Mouse (Mus musculus): ENCODE results near the gene Slc17a8. TPM values are rescaled to one million over a fixed set of nuclear protein-coding genes. Genes with fewer than 3 reads are reported as not detected.

The Slc17a8 gene
- polyA plus RNA-seq, 1 experiment from 2014 or later: 0.06 TPM

- ATAC-seq (ENCODE audit: low read depth): no peak
- Histone ChIP-seq H3K36me3 (ENCODE audit: control insufficient read depth, insufficient read depth) (peaks cover 14% of the 10 kb centered on the region), H3K9ac (ENCODE audit: low read depth, low read length) (no peak overlapping the region), H3K4me2 (ENCODE audit: low read depth, low read length) (no peak overlapping the region), H3K27ac (ENCODE audit: low read length) (no peak overlapping the region), H3K4me1 (ENCODE audit: control insufficient read depth, low read depth, low read length) (no peaks in the 10 kb centered on the region), H3K9me3 (replicated peaks; ENCODE audit: control insufficient read depth, low read length) (no peaks in the 10 kb centered on the region), H3K4me3 (ENCODE audit: low read depth, low read length) (no peak overlapping the region), H3K27me3 (ENCODE audit: control insufficient read depth, insufficient read depth, low read depth, low read length) (no peaks in the 10 kb centered on the region)
- WGBS (ENCODE audit: insufficient replicate concordance): 61% methylated on average over 3 of the region's 3 CpGs
Observed at GRCm38 (mm10) chr10:89637001-89637400, 15.9 kb upstream of the Slc17a8 start.

DNA sequence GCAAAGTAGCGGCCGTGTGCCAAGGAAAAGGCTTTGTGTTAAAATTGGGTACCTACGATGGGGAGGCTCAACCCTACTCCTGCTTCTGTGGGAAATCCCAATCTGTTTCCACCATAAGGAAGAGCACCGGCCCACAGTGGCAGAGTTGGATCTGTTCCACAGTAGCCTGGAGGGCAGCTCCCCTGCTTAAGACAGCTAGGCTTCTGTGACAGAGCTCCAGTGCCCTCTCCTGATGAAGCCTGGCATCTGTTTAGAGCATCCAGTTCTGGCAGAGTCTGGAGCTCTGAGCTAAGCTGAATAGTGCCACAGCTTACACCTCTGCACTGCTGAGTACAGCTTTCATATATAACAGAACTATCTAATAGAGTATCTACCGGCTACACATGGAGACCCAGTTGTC is 14.0 kb upstream of the Slc17a8 start:
- no peak overlapping the region for H3K27ac ChIP-seq (ENCODE audit: low read length)
- H3K27me3 ChIP-seq (ENCODE audit: control insufficient read depth, insufficient read depth, low read depth, low read length): no peaks in the 10 kb centered on the region
- no peaks in the 10 kb centered on the region for H3K9me3 ChIP-seq (replicated peaks; ENCODE audit: control insufficient read depth, low read length)
- no peak overlapping the region for H3K4me2 ChIP-seq (ENCODE audit: low read depth, low read length)
- ATAC-seq (ENCODE audit: low read depth): no peak
- no peaks in the 10 kb centered on the region for H3K36me3 ChIP-seq (ENCODE audit: control insufficient read depth, insufficient read depth)
- H3K9ac ChIP-seq (ENCODE audit: low read depth, low read length): no peak overlapping the region
- H3K4me1 ChIP-seq (ENCODE audit: control insufficient read depth, low read depth, low read length): no peaks in the 10 kb centered on the region
- H3K4me3 ChIP-seq (ENCODE audit: low read depth, low read length): no peak overlapping the region
- 77% methylated on average over 5 of the region's 5 CpGs for WGBS (ENCODE audit: insufficient replicate concordance)

- H3K9ac ChIP-seq (ENCODE audit: low read depth, low read length): no peak overlapping the region
- H3K36me3 ChIP-seq (ENCODE audit: control insufficient read depth, insufficient read depth): no peaks in the 10 kb centered on the region
- no peaks in the 10 kb centered on the region for H3K9me3 ChIP-seq (replicated peaks; ENCODE audit: control insufficient read depth, low read length)
- no peaks in the 10 kb centered on the region for H3K4me1 ChIP-seq (ENCODE audit: control insufficient read depth, low read depth, low read length)
- H3K4me2 ChIP-seq (ENCODE audit: low read depth, low read length): no peak overlapping the region
- 40% methylated on average over 7 of the region's 7 CpGs for WGBS (ENCODE audit: insufficient replicate concordance)
- no peak overlapping the region for H3K4me3 ChIP-seq (ENCODE audit: low read depth, low read length)
- no peak overlapping the region for H3K27ac ChIP-seq (ENCODE audit: low read length)
- peak; percentile 47; the same call in 1 of the 2 replicates for ATAC-seq (ENCODE audit: low read depth)
- no peaks in the 10 kb centered on the region for H3K27me3 ChIP-seq (ENCODE audit: control insufficient read depth, insufficient read depth, low read depth, low read length)
Observed at GRCm38 (mm10) chr10:89633736-89634426, 12.8 kb upstream of the Slc17a8 start.

DNA sequence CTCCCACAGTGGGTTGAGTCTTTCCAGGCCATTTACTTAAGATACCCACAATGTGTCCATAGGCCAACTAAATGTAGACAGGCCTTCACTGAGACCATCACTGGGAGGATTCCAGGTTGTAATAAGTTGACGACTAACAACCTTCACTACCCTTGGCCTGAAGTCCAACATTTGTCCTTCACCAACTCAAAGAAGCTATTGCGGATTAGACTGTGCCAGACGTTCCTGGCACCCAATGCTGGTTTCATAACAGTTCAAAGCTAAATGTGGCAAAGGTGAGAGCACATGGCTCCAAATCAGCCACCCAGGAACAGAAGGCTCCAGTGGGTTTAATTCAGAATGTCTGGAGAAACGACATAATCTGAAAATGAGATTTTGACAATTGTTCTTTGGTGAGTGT is 12.1 kb upstream of the Slc17a8 start:
- no peaks in the 10 kb centered on the region for H3K9me3 ChIP-seq (replicated peaks; ENCODE audit: control insufficient read depth, low read length)
- no peaks in the 10 kb centered on the region for H3K36me3 ChIP-seq (ENCODE audit: control insufficient read depth, insufficient read depth)
- 67% methylated on average over 4 of the region's 4 CpGs for WGBS (ENCODE audit: insufficient replicate concordance)
- no peak overlapping the region for H3K4me3 ChIP-seq (ENCODE audit: low read depth, low read length)
- H3K27me3 ChIP-seq (ENCODE audit: control insufficient read depth, insufficient read depth, low read depth, low read length): no peaks in the 10 kb centered on the region
- no peaks in the 10 kb centered on the region for H3K4me1 ChIP-seq (ENCODE audit: control insufficient read depth, low read depth, low read length)
- H3K9ac ChIP-seq (ENCODE audit: low read depth, low read length): no peak overlapping the region
- no peak overlapping the region for H3K27ac ChIP-seq (ENCODE audit: low read length)
- no peak for ATAC-seq (ENCODE audit: low read depth)
- H3K4me2 ChIP-seq (ENCODE audit: low read depth, low read length): no peak overlapping the region

DNA sequence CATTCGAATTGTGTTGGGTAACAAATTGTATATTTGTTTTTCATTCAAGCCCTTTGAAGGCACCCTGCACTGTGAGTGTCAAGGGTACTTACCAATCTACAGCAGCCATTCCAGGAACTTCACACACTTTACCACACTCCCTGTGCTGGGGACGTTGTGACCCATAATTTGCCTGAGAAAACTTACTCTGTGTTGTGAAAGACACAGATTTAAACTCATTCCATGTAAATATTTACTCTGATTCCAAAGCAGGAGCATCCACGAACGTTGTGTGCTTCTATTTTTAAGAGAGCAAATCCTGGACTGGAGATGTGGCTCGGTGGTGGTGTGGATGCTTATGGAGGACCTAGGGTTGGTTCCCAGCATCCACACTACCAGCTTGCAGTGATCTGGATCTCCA is 10.8 kb upstream of the Slc17a8 start:
- Histone ChIP-seq H3K27ac (ENCODE audit: low read length) (no peak overlapping the region), H3K27me3 (ENCODE audit: control insufficient read depth, insufficient read depth, low read depth, low read length) (no peaks in the 10 kb centered on the region)
- WGBS (ENCODE audit: insufficient replicate concordance): 33% methylated on average over 5 of the region's 5 CpGs

GRCm38 (mm10) chr10:89630564-89630963 is 9.5 kb upstream of the Slc17a8 start:
- H3K27ac ChIP-seq (ENCODE audit: low read length): no peak overlapping the region
- H3K4me3 ChIP-seq (ENCODE audit: low read depth, low read length): no peak overlapping the region
- H3K27me3 ChIP-seq (ENCODE audit: control insufficient read depth, insufficient read depth, low read depth, low read length): no peaks in the 10 kb centered on the region
- 66% methylated on average over 1 of the region's 1 CpGs for WGBS (ENCODE audit: insufficient replicate concordance)
- no peaks in the 10 kb centered on the region for H3K9me3 ChIP-seq (replicated peaks; ENCODE audit: control insufficient read depth, low read length)
- H3K9ac ChIP-seq (ENCODE audit: low read depth, low read length): no peak overlapping the region
- no peak for ATAC-seq (ENCODE audit: low read depth)
- H3K36me3 ChIP-seq (ENCODE audit: control insufficient read depth, insufficient read depth): no peaks in the 10 kb centered on the region
- no peak overlapping the region for H3K4me2 ChIP-seq (ENCODE audit: low read depth, low read length)
- no peaks in the 10 kb centered on the region for H3K4me1 ChIP-seq (ENCODE audit: control insufficient read depth, low read depth, low read length)

More for the DNA sequence above, 10.8 kb upstream of the Slc17a8 start:
- Histone ChIP-seq H3K4me1 (ENCODE audit: control insufficient read depth, low read depth, low read length) (no peaks in the 10 kb centered on the region), H3K36me3 (ENCODE audit: control insufficient read depth, insufficient read depth) (no peaks in the 10 kb centered on the region), H3K9me3 (replicated peaks; ENCODE audit: control insufficient read depth, low read length) (no peaks in the 10 kb centered on the region), H3K9ac (ENCODE audit: low read depth, low read length) (no peak overlapping the region), H3K4me2 (ENCODE audit: low read depth, low read length) (no peak overlapping the region), H3K4me3 (ENCODE audit: low read depth, low read length) (no peak overlapping the region)
- ATAC-seq (ENCODE audit: low read depth): 0 out of 2 replicates have a peak, but pooled peaks have one; percentile 24

DNA sequence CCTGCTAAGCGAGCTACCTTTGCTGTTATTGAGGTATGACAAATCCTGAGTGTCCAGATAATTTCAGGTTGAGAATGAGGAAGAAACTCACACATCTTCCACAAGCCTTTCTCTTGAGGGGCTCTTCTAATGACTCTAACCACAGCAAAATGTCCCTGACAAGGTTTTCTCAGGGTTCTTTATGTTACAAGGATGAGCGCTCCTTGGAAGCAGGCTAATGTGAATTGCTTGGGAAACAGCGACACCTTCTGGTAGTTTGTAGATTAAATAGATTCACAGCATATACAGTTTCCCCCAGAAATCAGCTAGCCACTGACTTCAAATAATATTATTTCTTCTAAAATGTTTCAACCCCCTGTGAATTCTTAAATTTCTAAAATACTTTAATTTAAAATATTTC is 9.0 kb upstream of the Slc17a8 start:
- no peak for ATAC-seq (ENCODE audit: low read depth)
- no peak overlapping the region for H3K9ac ChIP-seq (ENCODE audit: low read depth, low read length)

GRCm38 (mm10) chr10:89626714-89627113 is 5.7 kb upstream of the Slc17a8 start:
- no peak overlapping the region for H3K4me3 ChIP-seq (ENCODE audit: low read depth, low read length)
- H3K9me3 ChIP-seq (replicated peaks; ENCODE audit: control insufficient read depth, low read length): no peaks in the 10 kb centered on the region
- no peaks in the 10 kb centered on the region for H3K4me1 ChIP-seq (ENCODE audit: control insufficient read depth, low read depth, low read length)
- H3K27me3 ChIP-seq (ENCODE audit: control insufficient read depth, insufficient read depth, low read depth, low read length): no peaks in the 10 kb centered on the region
- H3K9ac ChIP-seq (ENCODE audit: low read depth, low read length): no peak overlapping the region
- peak; percentile 43; the same call in 1 of the 2 replicates for ATAC-seq (ENCODE audit: low read depth)
- no peak overlapping the region for H3K27ac ChIP-seq (ENCODE audit: low read length)
- H3K36me3 ChIP-seq (ENCODE audit: control insufficient read depth, insufficient read depth): no peaks in the 10 kb centered on the region
- no peak overlapping the region for H3K4me2 ChIP-seq (ENCODE audit: low read depth, low read length)
- 67% methylated on average over 2 of the region's 2 CpGs for WGBS (ENCODE audit: insufficient replicate concordance)

More for the DNA sequence above, 9.0 kb upstream of the Slc17a8 start:
- H3K4me1 ChIP-seq (ENCODE audit: control insufficient read depth, low read depth, low read length): no peaks in the 10 kb centered on the region
- no peak overlapping the region for H3K4me3 ChIP-seq (ENCODE audit: low read depth, low read length)
- H3K27ac ChIP-seq (ENCODE audit: low read length): no peak overlapping the region
- WGBS (ENCODE audit: insufficient replicate concordance): 30% methylated on average over 3 of the region's 3 CpGs
- no peaks in the 10 kb centered on the region for H3K36me3 ChIP-seq (ENCODE audit: control insufficient read depth, insufficient read depth)
- H3K27me3 ChIP-seq (ENCODE audit: control insufficient read depth, insufficient read depth, low read depth, low read length): no peaks in the 10 kb centered on the region
- no peak overlapping the region for H3K4me2 ChIP-seq (ENCODE audit: low read depth, low read length)
- no peaks in the 10 kb centered on the region for H3K9me3 ChIP-seq (replicated peaks; ENCODE audit: control insufficient read depth, low read length)

DNA sequence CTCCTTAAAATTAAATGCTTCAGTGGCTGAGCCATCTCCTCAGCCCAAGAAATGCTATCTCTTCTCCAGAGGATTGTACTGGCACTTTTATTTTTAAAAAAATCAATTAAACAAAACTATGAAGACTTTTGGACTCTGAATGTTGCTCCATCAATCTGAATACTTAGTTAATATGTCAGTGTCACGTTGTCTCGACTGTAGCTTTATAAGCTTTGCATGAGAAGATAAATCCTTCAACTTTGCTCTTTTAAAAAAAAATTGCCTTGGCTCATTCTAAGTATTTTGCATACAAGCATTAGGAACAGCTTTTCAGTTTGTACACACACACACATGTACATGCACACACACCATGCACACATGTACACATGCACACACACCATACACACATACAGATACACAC is 3.1 kb upstream of the Slc17a8 start:
- H3K4me1 ChIP-seq (ENCODE audit: control insufficient read depth, low read depth, low read length): no peaks in the 10 kb centered on the region
- H3K9me3 ChIP-seq (replicated peaks; ENCODE audit: control insufficient read depth, low read length): no peaks in the 10 kb centered on the region
- ATAC-seq (ENCODE audit: low read depth): no peak
- H3K4me3 ChIP-seq (ENCODE audit: low read depth, low read length): no peak overlapping the region
- 58% methylated on average over 2 of the region's 2 CpGs for WGBS (ENCODE audit: insufficient replicate concordance)
- no peak overlapping the region for H3K27ac ChIP-seq (ENCODE audit: low read length)
- H3K27me3 ChIP-seq (ENCODE audit: control insufficient read depth, insufficient read depth, low read depth, low read length): no peaks in the 10 kb centered on the region
- H3K4me2 ChIP-seq (ENCODE audit: low read depth, low read length): no peak overlapping the region
- H3K36me3 ChIP-seq (ENCODE audit: control insufficient read depth, insufficient read depth): no peaks in the 10 kb centered on the region
- no peak overlapping the region for H3K9ac ChIP-seq (ENCODE audit: low read depth, low read length)

Measured in liver, embryonic 16.5 days (tissue).